Mouse (Mus musculus) cerebellum, adult (tissue): ENCODE results near the gene Trpm3.
"Not testable (repeated sequence)": the region's sequence is repeated elsewhere in the genome, so short reads cannot be mapped to it uniquely, and the experiment has no call there.

Experiments
- ATAC-seq: cut with Nextera tagmentation; 2 replicates; pipeline ENCODE4 v1.9.2; 2017; ENCODE audit warnings: mild to moderate bottlenecking, moderate library complexity, mixed read lengths; ENCODE audit not compliant: insufficient number of reproducible peaks, low FRiP score, low TSS enrichment

Trpm3 gene

DNA sequence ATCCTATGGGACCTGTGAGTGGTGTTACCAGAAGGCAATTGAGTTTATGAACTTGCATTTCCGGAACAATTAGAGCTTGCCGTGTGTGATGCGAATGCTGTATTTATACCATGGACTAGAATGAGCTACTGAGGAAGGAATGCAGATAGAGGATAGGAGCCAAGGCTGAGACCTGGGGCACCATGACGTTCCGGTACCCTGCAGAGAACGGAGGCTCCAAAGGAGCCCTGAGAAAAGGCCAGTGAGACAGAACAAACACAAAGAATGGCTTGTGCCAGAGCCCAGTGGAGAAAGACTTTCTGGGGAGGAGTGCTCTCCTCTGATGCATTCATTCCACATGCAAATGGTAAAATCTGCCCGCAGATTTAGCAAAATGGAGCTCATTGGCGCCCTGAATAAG, 682.9 kb downstream of the Trpm3 start:
- ATAC-seq: no peak

DNA sequence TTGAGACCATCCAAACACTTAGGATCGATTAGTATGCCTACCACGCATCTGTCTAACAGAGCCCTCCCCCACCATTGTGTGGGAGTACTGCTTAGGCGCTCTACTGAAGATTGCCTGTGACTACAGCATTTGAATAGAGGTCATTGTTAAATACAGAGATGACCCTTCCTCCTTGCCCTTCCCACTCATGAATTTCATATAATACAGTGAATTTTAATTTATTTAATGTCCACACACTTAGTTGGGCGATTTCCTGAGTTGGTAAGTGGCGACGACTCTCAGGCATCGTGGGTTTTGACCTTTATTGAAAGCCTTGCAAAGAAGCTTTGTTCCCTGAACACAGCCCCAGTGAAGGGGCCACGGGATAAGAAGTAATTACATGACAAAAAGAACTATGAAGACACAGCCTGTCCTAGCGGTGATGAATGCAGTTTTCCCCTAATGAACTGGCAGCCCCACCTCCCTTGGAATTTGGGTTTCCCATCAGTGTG, 684.7 kb downstream of the Trpm3 start:
- no peak for ATAC-seq

- ATAC-seq: no peak
Measured at GRCm38 (mm10) chr19:22825812-22826211, 687.0 kb downstream of the Trpm3 start.

DNA sequence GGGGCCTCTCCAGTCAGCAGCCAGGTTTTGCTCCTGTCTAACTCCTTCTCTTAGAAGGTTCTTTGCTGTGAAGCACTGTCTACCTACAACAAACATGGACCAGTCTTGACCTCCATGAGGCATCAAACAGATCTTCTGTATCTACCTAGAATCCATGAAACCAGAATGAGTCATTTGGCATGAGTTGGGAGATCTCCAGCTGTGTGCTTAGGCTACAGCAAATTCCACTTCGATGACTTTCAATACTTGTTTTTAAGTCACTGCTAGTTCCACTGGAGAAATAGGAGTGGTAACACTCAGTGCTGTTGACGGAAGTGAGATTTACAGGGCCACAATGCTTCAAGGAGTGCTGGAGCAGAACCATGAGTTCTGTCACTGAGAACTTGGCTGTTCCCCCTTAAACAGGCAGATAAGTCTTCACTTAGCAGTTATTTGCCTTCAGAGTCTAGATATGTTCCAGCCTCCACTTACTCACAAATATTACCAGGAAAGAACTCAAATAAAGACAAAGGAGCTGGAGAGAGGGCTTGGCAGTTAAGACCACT, 689.4 kb downstream of the Trpm3 start:
- no peak for ATAC-seq

DNA sequence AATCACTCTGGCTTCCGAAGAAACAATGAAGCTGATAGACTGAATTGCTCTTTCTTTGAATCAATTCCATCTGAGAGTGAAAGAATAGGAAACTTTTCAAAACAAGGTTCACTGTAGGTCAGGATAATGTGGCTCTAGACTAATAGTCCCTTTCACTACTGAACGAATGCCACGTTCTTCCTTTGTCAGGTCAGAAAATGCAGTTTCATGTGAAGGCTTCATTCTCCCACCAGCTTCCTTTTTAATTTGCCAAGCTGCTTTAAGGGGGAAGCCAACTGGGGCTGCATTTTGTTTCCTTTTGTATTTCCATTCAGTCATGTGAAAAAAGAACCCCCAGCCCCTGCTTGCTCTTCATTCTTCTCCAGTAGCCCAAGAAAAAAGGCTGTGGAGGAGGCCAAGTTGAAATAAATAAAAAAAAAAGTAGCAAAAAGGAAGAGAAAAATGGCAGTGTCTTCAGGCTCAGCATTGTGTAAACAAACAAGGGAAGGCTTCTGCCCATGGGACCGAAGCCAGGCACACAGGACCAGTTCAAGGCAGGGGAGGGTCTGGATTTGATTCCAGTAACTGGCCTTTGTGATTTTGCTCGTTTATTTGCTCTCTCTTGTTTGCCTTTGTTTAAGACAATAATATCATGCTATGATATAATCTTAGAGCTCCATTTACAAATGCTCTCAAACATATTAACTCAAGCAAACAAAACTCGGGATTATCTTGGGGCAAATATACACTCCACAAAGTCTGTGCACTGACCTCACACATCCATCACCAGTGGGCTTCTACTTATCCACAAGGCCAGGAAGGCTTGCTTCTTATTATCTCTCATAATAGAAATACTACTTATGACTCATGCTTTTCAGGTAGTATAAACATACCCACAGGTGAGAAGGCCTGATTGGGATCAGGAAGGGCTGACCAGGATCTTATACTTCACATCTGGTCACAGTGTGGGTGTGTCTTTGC, 702.5 kb downstream of the Trpm3 start:
- ATAC-seq: no peak

DNA sequence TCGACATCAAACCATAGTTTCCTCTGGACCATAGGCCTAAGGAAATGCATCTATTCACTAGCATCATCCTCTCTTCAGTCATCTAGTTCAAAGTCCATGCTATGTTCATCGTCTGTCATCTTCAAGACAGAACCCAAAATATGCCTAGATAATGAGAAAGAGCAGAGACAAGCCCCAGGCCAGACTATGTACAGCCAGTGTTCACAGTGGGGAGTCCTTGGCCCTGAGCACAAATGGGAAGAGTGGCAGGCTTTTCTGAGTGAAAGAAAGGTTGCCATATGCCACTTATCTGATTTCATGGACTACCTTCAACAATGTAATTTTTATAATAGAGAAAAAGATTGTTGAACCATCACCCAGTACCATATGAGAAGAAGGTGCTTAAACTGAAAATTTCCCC, 703.9 kb downstream of the Trpm3 start:
- ATAC-seq: peak; percentile 86

- no peak for ATAC-seq
Measured at GRCm38 (mm10) chr19:22847696-22848095, 708.9 kb downstream of the Trpm3 start.

DNA sequence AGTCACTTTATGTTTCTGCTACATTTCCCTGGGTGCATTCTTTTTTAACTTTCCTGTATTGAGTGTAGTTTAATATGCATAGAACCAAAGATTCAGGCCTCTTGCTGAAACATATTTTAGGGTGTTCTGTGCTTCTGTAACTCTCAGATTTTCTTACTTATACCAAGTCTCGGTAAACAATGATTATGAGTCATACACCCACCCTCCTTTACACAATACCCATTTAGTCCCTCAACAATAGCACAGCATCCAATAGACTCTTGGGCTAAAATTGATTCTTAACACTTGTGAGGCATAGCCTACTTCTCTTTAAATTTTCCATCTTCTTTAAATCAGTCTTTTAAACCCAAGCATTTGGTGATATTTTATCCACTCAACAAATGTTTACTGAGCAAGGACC, 709.4 kb downstream of the Trpm3 start:
- no peak for ATAC-seq

GRCm38 (mm10) chr19:22848783-22849576, 710.1 kb downstream of the Trpm3 start:
- no peak for ATAC-seq

- not testable (repeated sequence) for ATAC-seq
Measured at GRCm38 (mm10) chr19:22851423-22851822, 712.6 kb downstream of the Trpm3 start.

- ATAC-seq: 0 out of 2 replicates have a peak, but pooled peaks have one; percentile 36
Measured at GRCm38 (mm10) chr19:22859644-22860043, 720.8 kb downstream of the Trpm3 start.

DNA sequence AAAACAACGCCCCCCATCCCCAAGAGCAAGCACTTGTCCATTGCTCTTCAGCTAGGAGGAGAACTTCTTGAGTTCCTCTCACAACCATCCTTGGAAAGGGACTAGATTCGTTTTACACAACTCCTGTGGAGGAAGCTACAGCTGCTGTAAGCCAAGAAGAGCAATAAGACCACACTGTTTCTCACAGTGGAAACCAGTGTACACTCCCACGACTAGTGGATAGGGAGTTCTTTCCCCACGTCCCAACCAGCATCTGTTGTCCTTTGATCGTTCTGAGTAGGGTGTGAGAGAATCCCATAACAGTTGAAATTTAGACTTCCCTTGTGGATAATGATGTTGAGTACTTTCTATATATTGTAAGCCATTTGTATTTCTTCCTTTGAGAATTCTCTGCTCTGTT, 728.6 kb downstream of the Trpm3 start:
- ATAC-seq: no peak

GRCm38 (mm10) chr19:22869853-22870252, 731.0 kb downstream of the Trpm3 start:
- no peak for ATAC-seq

DNA sequence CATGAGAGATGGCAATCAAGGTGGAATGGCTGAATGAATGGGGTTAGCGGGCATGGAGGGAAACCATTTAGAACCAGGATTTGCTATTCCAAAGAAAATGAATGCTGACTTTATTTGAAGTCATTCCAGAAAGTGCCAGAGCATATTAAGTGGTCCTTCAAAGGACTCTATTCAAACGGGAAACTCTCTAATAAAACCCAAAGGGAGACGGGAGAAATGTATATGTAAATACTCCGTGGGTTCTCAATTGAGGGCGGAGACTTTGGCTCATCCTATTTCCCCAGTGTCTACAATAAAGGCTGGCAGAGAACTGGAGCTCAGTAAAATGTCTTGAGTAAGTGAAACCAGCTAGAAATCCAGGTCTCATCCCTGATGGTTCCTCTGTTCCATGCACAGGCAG, 733.6 kb downstream of the Trpm3 start:
- ATAC-seq: no peak

GRCm38 (mm10) chr19:22880199-22880598, 741.4 kb downstream of the Trpm3 start:
- ATAC-seq: no peak

- peak; percentile 67 for ATAC-seq
Measured at GRCm38 (mm10) chr19:22882670-22883111, 743.8 kb downstream of the Trpm3 start.

- no peak for ATAC-seq
Measured at GRCm38 (mm10) chr19:22883154-22883553, 744.3 kb downstream of the Trpm3 start.

DNA sequence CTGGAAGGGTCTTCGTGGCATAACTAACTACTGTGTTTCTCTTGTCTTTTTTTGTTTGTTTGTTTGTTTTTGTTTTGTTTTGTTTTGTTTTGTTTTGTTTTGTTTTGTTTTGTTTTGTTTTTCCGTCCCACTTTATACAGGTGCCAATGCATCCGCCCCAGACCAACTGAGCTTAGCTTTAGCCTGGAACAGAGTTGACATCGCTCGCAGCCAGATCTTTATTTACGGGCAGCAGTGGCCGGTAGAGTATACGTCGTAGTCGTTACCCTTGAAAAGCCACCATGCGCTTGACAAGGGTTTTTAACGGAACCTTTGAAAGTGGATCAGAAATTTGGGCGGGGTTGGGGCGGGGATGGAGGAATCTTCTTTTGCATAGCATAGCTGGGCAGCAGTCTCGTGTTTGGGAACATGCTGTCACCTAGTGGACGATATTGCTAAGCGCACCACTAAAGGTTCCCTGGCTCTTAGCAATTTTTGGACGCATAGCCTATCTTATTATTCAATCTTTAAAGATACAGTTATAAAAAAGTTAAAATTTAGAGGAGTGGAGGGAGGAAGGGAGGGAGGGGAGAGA, 745.0 kb downstream of the Trpm3 start:
- ATAC-seq: peak; percentile 49; the same call in 1 of the 2 replicates

- ATAC-seq: peak; percentile 85
Measured at GRCm38 (mm10) chr19:22884357-22884756, 745.5 kb downstream of the Trpm3 start.

DNA sequence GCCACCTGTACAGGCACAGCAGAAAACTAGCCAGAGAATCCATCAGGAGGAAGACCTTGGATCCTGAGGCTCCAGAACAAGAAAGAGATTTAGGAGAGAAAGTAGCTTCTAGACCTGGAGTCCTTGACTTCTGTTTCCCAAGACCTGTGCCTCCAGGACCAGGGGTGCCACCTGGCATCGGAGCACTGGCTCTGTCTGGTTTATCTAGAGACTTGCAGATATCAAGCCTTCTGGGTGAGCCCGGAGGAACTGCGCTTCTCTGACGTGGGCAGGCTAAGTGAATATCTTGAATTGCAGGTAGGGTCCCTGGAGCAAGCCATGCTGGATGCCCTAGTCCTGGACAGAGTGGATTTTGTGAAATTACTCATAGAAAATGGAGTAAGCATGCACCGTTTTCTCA, 746.2 kb downstream of the Trpm3 start:
- ATAC-seq: no peak
